11 mouse cellular contexts compared by ENCODE assay signal in the genomic region with DNA sequence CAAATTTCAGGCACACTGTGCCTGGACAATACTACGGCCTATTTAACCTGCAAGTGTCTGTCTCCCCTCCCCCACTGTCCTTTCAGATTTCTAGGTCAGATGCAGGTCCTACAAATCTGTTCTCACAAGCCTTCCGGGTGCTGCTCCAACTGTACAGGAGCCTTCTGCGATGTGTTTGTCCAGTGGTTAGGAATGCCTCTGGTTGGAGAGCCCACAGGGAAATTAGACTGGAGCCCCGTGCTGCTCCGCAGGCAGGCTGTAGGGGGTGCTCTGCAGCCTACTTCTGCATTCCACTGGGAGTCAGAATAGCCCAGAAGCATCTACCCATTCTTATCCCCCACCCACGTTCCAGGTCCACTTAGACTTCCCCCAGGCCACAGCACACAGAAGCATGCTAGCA.
DNase-seq lines count a peak whose midpoint lies in the region; ATAC-seq and TF ChIP-seq lines count a peak whose summit lies in the region.
"Had no signal": no experiment of that assay in that cellular context is flagged by ENCODE, and none has a peak within 500 bp of the region (broad histone marks: within the 10 kb centered on the region; RNA-seq: fewer than 3 reads in every experiment).

No protein-coding gene starts in this region.

- no peaks in the 10 kb centered on the region for H3K36me3 ChIP-seq in kidney, postnatal 0 days (ENCODE audit: insufficient read depth, low read length)
- H3K36me3 ChIP-seq in E14TG2a.4 (ENCODE audit: insufficient read depth, low read length) = no peaks in the 10 kb centered on the region
- H3K36me3 ChIP-seq in forebrain, postnatal 0 days (ENCODE audit: insufficient read depth) = no peaks in the 10 kb centered on the region

- H3K27ac ChIP-seq in kidney, postnatal 0 days = no peak overlapping the region
- H3K27ac ChIP-seq in forebrain, postnatal 0 days (ENCODE audit: low read depth, low read length) = no peak overlapping the region

- 68% methylated on average over 6 of the region's 6 CpGs for WGBS in kidney, postnatal 0 days
- 66% methylated on average over 6 of the region's 6 CpGs for WGBS in forebrain, postnatal 0 days

- no peak; the same call in 1 of the 2 replicates for ATAC-seq in kidney, postnatal 0 days (replicated peaks; ENCODE audit: low FRiP score, low read depth)
- no peak for ATAC-seq in forebrain, postnatal 0 days
- no peak for ATAC-seq in activated CD4-positive, CD25-positive, alpha-beta regulatory T cell, adult 4 months

- H3K9me3 ChIP-seq in kidney, postnatal 0 days (replicated peaks; ENCODE audit: low read length) = no peaks in the 10 kb centered on the region
- H3K9me3 ChIP-seq in E14TG2a.4 (ENCODE audit: low read length) = no peaks in the 10 kb centered on the region
- H3K9me3 ChIP-seq in forebrain, postnatal 0 days (ENCODE audit: low read length) = no peaks in the 10 kb centered on the region

- H3K27me3 ChIP-seq in kidney, postnatal 0 days (ENCODE audit: insufficient read depth, low read length) = no peaks in the 10 kb centered on the region
- H3K27me3 ChIP-seq in E14TG2a.4 (ENCODE audit: insufficient read depth, low read length) = no peaks in the 10 kb centered on the region
- H3K27me3 ChIP-seq in forebrain, postnatal 0 days (ENCODE audit: insufficient read depth, low read length) = no peaks in the 10 kb centered on the region

- H3K4me1 ChIP-seq in kidney, postnatal 0 days (replicated peaks; ENCODE audit: insufficient read depth, low read length) = peaks cover 10% of the 10 kb centered on the region; the same call in 1 of the 2 replicates
- H3K4me1 ChIP-seq in E14TG2a.4 (replicated peaks; ENCODE audit: low read depth, low read length) = peaks cover 41% of the 10 kb centered on the region
- no peaks in the 10 kb centered on the region for H3K4me1 ChIP-seq in forebrain, postnatal 0 days (ENCODE audit: insufficient read depth)

- peak; percentile 13 for DNase-seq in adrenal gland, adult 8-10 months
- DNase-seq in adrenal gland, adult 2 months = no peak
- DNase-seq in kidney, postnatal 0 days (ENCODE audit: low spot score) = no peak
- DNase-seq in kidney, adult 8-10 months = no peak
- no peak for DNase-seq in forebrain, postnatal 0 days
- DNase-seq in urinary bladder, postnatal 25 days (ENCODE audit: low spot score) = no peak
- DNase-seq: heart, postnatal 14 days had no signal

- TF ChIP-seq CTCF in kidney, postnatal 0 days (IDR thresholded peaks at IDR 0.05; ENCODE audit: low read depth) = peak; percentile 52
- TF ChIP-seq CTCF in E14TG2a.4 (conservative IDR thresholded peaks at IDR 0.05; ENCODE audit: low read length) = peak; percentile 70
- TF ChIP-seq CTCF in forebrain, postnatal 0 days (IDR thresholded peaks at IDR 0.05; ENCODE audit: low read depth) = peak; percentile 35

- no peak overlapping the region for H3K9ac ChIP-seq in kidney, postnatal 0 days (ENCODE audit: low read depth, low read length)
- no peak overlapping the region for H3K9ac ChIP-seq in forebrain, postnatal 0 days

- no peak overlapping the region for H3K4me2 ChIP-seq in kidney, postnatal 0 days (ENCODE audit: low read length)
- H3K4me2 ChIP-seq in forebrain, postnatal 0 days (ENCODE audit: low read depth) = no peak overlapping the region
- H3K4me2 ChIP-seq: midbrain, embryonic 11.5 days had no signal

- H3K4me3 ChIP-seq in kidney, postnatal 0 days (replicated peaks; ENCODE audit: low read depth, low read length) = no peak overlapping the region
- H3K4me3 ChIP-seq in E14TG2a.4 (replicated peaks; ENCODE audit: low read length) = no peak overlapping the region
- H3K4me3 ChIP-seq in forebrain, postnatal 0 days (ENCODE audit: low read depth, low read length) = no peak overlapping the region
- H3K4me3 ChIP-seq: erythroblast, embryonic 14.5 days had no signal
